In genomic region chr5:3420832-3421228, GRCm38 (mm10) we compare ENCODE assay signal across 17 mouse cellular contexts.
DNase-seq lines count a peak whose midpoint lies in the region; ATAC-seq and TF ChIP-seq lines count a peak whose summit lies in the region.
"Had no signal": no experiment of that assay in that cellular context is flagged by ENCODE, and none has a peak within 500 bp of the region (broad histone marks: within the 10 kb centered on the region; RNA-seq: fewer than 3 reads in every experiment).

No protein-coding gene starts in this region.

- no peak for TF ChIP-seq EP300 in heart, postnatal 0 days (IDR thresholded peaks at IDR 0.05; ENCODE audit: low read depth)

- no peaks in the 10 kb centered on the region for H3K36me3 ChIP-seq in heart, postnatal 0 days (replicated peaks; ENCODE audit: control insufficient read depth, insufficient read depth, low read length)
- H3K36me3 ChIP-seq in heart, embryonic 12.5 days, result no peaks in the 10 kb centered on the region
- H3K36me3 ChIP-seq in macrophage (ENCODE audit: inconsistent target), result no peaks in the 10 kb centered on the region
- H3K36me3 ChIP-seq in hindbrain, embryonic 16.5 days (ENCODE audit: control insufficient read depth, insufficient read depth, low read length), result no peaks in the 10 kb centered on the region
- H3K36me3 ChIP-seq: midbrain, embryonic 15.5 days; neural tube, embryonic 15.5 days had no signal

- H3K27me3 ChIP-seq in heart, postnatal 0 days (ENCODE audit: control insufficient read depth, insufficient read depth, low read length), result no peaks in the 10 kb centered on the region
- no peaks in the 10 kb centered on the region for H3K27me3 ChIP-seq in heart, embryonic 12.5 days (replicated peaks)
- H3K27me3 ChIP-seq in hindbrain, embryonic 16.5 days (replicated peaks; ENCODE audit: control insufficient read depth, insufficient read depth, low read length), result no peaks in the 10 kb centered on the region
- H3K27me3 ChIP-seq: midbrain, embryonic 15.5 days; neural tube, embryonic 15.5 days; Patski had no signal

- DNase-seq in heart, postnatal 0 days (ENCODE audit: low spot score), result no peak
- DNase-seq in B cell, adult 2 months, result peak; percentile 28 to 31
- DNase-seq in T-cell, adult 2 months (ENCODE audit: low spot score), result peak; percentile 28
- DNase-seq in layer of hippocampus, adult 9-11 months, result no peak
- DNase-seq in gastrocnemius, postnatal 10 days, result no peak
- DNase-seq: adrenal gland, postnatal 10 days; kidney, postnatal 10 days; left cerebral cortex, postnatal 4 days; right cerebral cortex, adult 18-20 months; thymus, postnatal 36 days had no signal

- peaks cover 11% of the 10 kb centered on the region; the same call in 1 of the 2 replicates for H3K4me1 ChIP-seq in heart, postnatal 0 days (ENCODE audit: control insufficient read depth, insufficient read depth)
- peaks cover 8% of the 10 kb centered on the region; the same call in 1 of the 2 replicates for H3K4me1 ChIP-seq in heart, embryonic 12.5 days (replicated peaks)
- no peaks in the 10 kb centered on the region for H3K4me1 ChIP-seq in hindbrain, embryonic 16.5 days (ENCODE audit: control insufficient read depth, insufficient read depth, low read depth, low read length)
- H3K4me1 ChIP-seq: midbrain, embryonic 15.5 days; neural tube, embryonic 15.5 days had no signal

- 60% methylated on average over 3 of the region's 3 CpGs for WGBS in heart, postnatal 0 days
- WGBS in heart, embryonic 12.5 days, result 69% methylated on average over 3 of the region's 3 CpGs
- WGBS in macrophage (ENCODE audit: missing documents), result 66% methylated on average over 3 of the region's 3 CpGs
- 77% methylated on average over 3 of the region's 3 CpGs for WGBS in hindbrain, embryonic 16.5 days

- no peaks in the 10 kb centered on the region for H3K9me3 ChIP-seq in heart, postnatal 0 days (replicated peaks; ENCODE audit: control insufficient read depth, low read length)
- no peaks in the 10 kb centered on the region for H3K9me3 ChIP-seq in heart, embryonic 12.5 days (replicated peaks)
- no peaks in the 10 kb centered on the region for H3K9me3 ChIP-seq in hindbrain, embryonic 16.5 days (ENCODE audit: control insufficient read depth, low read length)
- H3K9me3 ChIP-seq: midbrain, embryonic 15.5 days; neural tube, embryonic 15.5 days had no signal

- TF ChIP-seq CTCF in heart, postnatal 0 days (IDR thresholded peaks at IDR 0.05; ENCODE audit: low read depth), result no peak

- peaks cover 59% of the 10 kb centered on the region for H3K79me2 ChIP-seq in macrophage (ENCODE audit: inconsistent target)

- peak; percentile 27; the same call in 1 of the 2 replicates for ATAC-seq in heart, postnatal 0 days (ENCODE audit: insufficient read depth, low read depth)
- ATAC-seq in heart, embryonic 12.5 days (ENCODE audit: insufficient number of reproducible peaks, low FRiP score), result no peak
- no peak for ATAC-seq in hindbrain, embryonic 16.5 days
- ATAC-seq: midbrain, embryonic 15.5 days; Patski had no signal

- peak overlapping the region; percentile 90 for H3K27ac ChIP-seq in heart, postnatal 0 days (ENCODE audit: low read depth)
- no peak overlapping the region for H3K27ac ChIP-seq in heart, embryonic 12.5 days (ENCODE audit: poor library complexity, severe bottlenecking)
- peak overlapping the region; percentile 92 for H3K27ac ChIP-seq in macrophage
- no peak overlapping the region for H3K27ac ChIP-seq in hindbrain, embryonic 16.5 days (ENCODE audit: low read depth, low read length)
- H3K27ac ChIP-seq: midbrain, embryonic 15.5 days; neural tube, embryonic 15.5 days had no signal

- no peak overlapping the region for H3K4me3 ChIP-seq in heart, postnatal 0 days (ENCODE audit: low read depth, low read length)
- no peak overlapping the region for H3K4me3 ChIP-seq in heart, embryonic 12.5 days
- H3K4me3 ChIP-seq in macrophage (ENCODE audit: inconsistent target), result no peak overlapping the region
- H3K4me3 ChIP-seq in hindbrain, embryonic 16.5 days (ENCODE audit: low read length), result no peak overlapping the region
- H3K4me3 ChIP-seq: midbrain, embryonic 15.5 days; neural tube, embryonic 15.5 days had no signal

- H3K4me2 ChIP-seq in heart, postnatal 0 days (ENCODE audit: low read depth, low read length), result no peak overlapping the region
- H3K4me2 ChIP-seq in heart, embryonic 12.5 days, result no peak overlapping the region
- H3K4me2 ChIP-seq in hindbrain, embryonic 16.5 days (ENCODE audit: low read length), result no peak overlapping the region
- H3K4me2 ChIP-seq: heart, embryonic 11.5 days; midbrain, embryonic 15.5 days; neural tube, embryonic 15.5 days had no signal

- H3K9ac ChIP-seq in heart, postnatal 0 days (replicated peaks; ENCODE audit: low read depth, low read length), result no peak overlapping the region
- no peak overlapping the region for H3K9ac ChIP-seq in heart, embryonic 12.5 days
- H3K9ac ChIP-seq in hindbrain, embryonic 16.5 days (ENCODE audit: low read depth, low read length), result no peak overlapping the region
- H3K9ac ChIP-seq: midbrain, embryonic 15.5 days; neural tube, embryonic 15.5 days had no signal

Comparison
In these comparisons a context has a peak if more than half of its experiments do, and no peak if none do; other contexts are left out.
1. H3K27ac ChIP-seq: peak in heart, postnatal 0 days (single experiment) and macrophage (single experiment); none in heart, embryonic 12.5 days (single experiment) and hindbrain, embryonic 16.5 days (single experiment).
2. DNase-seq: peak in B cell, adult 2 months (2 of 2) and T-cell, adult 2 months (single experiment); none in heart, postnatal 0 days (single experiment), layer of hippocampus, adult 9-11 months (single experiment) and gastrocnemius, postnatal 10 days (single experiment).